Mouse (Mus musculus) forebrain, embryonic 15.5 days (tissue): ENCODE measurements around the gene Stk39. TPM values are rescaled to one million over a fixed set of nuclear protein-coding genes. Genes with fewer than 3 reads are reported as not detected.

ENCODE experiments used
- ATAC-seq: fragments of 200-750 bp; cut with Nextera tagmentation; replicated peaks from 2 replicates; pipeline ENCODE4 v1.8.0; 2017; ENCODE audit warnings: mild to moderate bottlenecking, moderate TSS enrichment, moderate library complexity
- H3K27ac ChIP-seq: fragments of 300-500 bp; sonication (generic); replicated peaks from 2 replicates; pipeline ENCODE4 v1.5.1; 2015; ENCODE audit warnings: mild to moderate bottlenecking, inconsistent platforms
- H3K27me3 ChIP-seq: fragments of 300-500 bp; sonication (generic); 2 replicates; pipeline ENCODE4 v1.6.1; 2015; ENCODE audit warnings: inconsistent platforms
- H3K36me3 ChIP-seq: fragments of 300-500 bp; sonication (generic); 2 replicates; pipeline ENCODE4 v1.6.1; 2015; ENCODE audit warnings: mild to moderate bottlenecking, inconsistent platforms
- H3K4me1 ChIP-seq: fragments of 300-500 bp; sonication (generic); 2 replicates; pipeline ENCODE4 v1.6.1; 2015; ENCODE audit warnings: inconsistent platforms
- H3K4me2 ChIP-seq: fragments of 300-500 bp; sonication (generic); replicated peaks from 2 replicates; pipeline ENCODE4 v1.6.1; 2015; ENCODE audit warnings: mild to moderate bottlenecking, inconsistent platforms
- H3K4me3 ChIP-seq: fragments of 300-500 bp; sonication (generic); 2 replicates; pipeline ENCODE4 v1.5.1; 2015; ENCODE audit warnings: mild to moderate bottlenecking, inconsistent platforms
- H3K9ac ChIP-seq: fragments of 300-500 bp; sonication (generic); replicated peaks from 2 replicates; pipeline ENCODE4 v1.6.1; 2015; ENCODE audit warnings: mild to moderate bottlenecking, inconsistent platforms
- H3K9me3 ChIP-seq: fragments of 300-500 bp; sonication (generic); 2 replicates; pipeline ENCODE4 v1.6.1; 2016; ENCODE audit warnings: inconsistent platforms
- WGBS: fragments of 180-500 bp; shearing (Covaris S2); methylation state at CpG from one replicate; pipeline ENCODE4 v1.1.7; 2015; ENCODE audit warnings: mixed read lengths; 5-methylcytosine and 5-hydroxymethylcytosine counted together
- polyA plus RNA-seq: library from polyadenylated mRNA; unstranded; fragments of >200 nt; fragmentation: Nextera tagmentation; extraction: Ambion mirVana; gene quantifications from 2 replicates; pipeline ENCODE4 v1.2.1, GENCODE M21; 2015

The Stk39 gene
- polyA plus RNA-seq, 1 experiment from 2014 or later, result 22.5 TPM

- 91% methylated on average over 4 of the region's 4 CpGs for WGBS
Measured at GRCm38 (mm10) chr2:68452379-68452778, 19.7 kb downstream of the Stk39 start.

GRCm38 (mm10) chr2:68448035-68448434, 24.0 kb downstream of the Stk39 start:
- no peak overlapping the region for H3K4me3 ChIP-seq
- H3K36me3 ChIP-seq, result no peaks in the 10 kb centered on the region
- no peaks in the 10 kb centered on the region for H3K9me3 ChIP-seq
- no peaks in the 10 kb centered on the region for H3K27me3 ChIP-seq
- no peak overlapping the region for H3K9ac ChIP-seq
- WGBS, result 93% methylated on average over 10 of the region's 10 CpGs
- H3K27ac ChIP-seq, result no peak overlapping the region
- H3K4me2 ChIP-seq, result no peak overlapping the region
- H3K4me1 ChIP-seq, result no peaks in the 10 kb centered on the region
- ATAC-seq, result no peak

More at GRCm38 (mm10) chr2:68452379-68452778, 19.7 kb downstream of the Stk39 start:
- Histone ChIP-seq H3K9me3 (no peaks in the 10 kb centered on the region), H3K4me1 (no peaks in the 10 kb centered on the region), H3K4me2 (no peak overlapping the region), H3K27me3 (no peaks in the 10 kb centered on the region), H3K36me3 (no peaks in the 10 kb centered on the region), H3K9ac (no peak overlapping the region), H3K27ac (no peak overlapping the region), H3K4me3 (no peak overlapping the region)
- ATAC-seq, result no peak

GRCm38 (mm10) chr2:68443141-68443540, 28.9 kb downstream of the Stk39 start:
- Histone ChIP-seq H3K4me3 (no peak overlapping the region), H3K4me2 (no peak overlapping the region), H3K9ac (no peak overlapping the region), H3K27ac (no peak overlapping the region), H3K36me3 (no peaks in the 10 kb centered on the region), H3K27me3 (no peaks in the 10 kb centered on the region), H3K4me1 (peaks cover 20% of the 10 kb centered on the region), H3K9me3 (no peaks in the 10 kb centered on the region)
- no peak for ATAC-seq
- 58% methylated on average over 6 of the region's 6 CpGs for WGBS

DNA sequence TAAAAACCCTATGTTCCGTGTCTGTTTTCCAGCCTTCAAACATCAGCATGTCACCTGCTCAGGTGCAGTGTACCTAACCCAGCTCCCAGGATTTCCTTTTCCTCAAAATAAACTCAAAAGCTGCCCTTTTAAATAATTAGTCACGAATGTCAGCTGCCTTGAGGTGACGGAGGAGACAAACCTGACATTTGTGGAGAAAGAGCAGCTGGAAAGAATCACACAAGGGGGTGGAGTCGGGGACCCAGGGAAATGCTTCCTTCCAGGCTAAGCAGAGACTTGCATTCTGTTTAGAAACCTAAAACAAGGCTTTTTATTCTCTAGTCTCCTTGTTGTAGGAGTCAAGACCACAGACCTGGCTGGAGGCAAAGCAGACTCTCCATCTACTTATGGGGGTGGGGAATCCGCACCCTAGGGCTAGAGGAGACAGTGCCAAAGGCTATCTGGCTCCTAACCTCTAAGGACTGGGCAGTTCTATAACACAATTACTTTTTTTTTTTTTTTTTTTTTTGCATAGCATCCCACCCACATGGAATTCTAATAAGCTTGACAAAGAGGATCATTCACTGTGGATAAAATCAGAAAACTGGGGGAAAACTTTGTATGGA, 29.9 kb downstream of the Stk39 start:
- WGBS, result 56% methylated on average over 5 of the region's 5 CpGs
- no peak overlapping the region for H3K27ac ChIP-seq

GRCm38 (mm10) chr2:68439614-68440013, 32.5 kb downstream of the Stk39 start:
- Histone ChIP-seq H3K9me3 (no peaks in the 10 kb centered on the region), H3K27ac (no peak overlapping the region), H3K36me3 (no peaks in the 10 kb centered on the region), H3K4me2 (no peak overlapping the region), H3K4me1 (peaks cover 31% of the 10 kb centered on the region), H3K27me3 (no peaks in the 10 kb centered on the region), H3K9ac (no peak overlapping the region), H3K4me3 (no peak overlapping the region)
- ATAC-seq, result no peak
- 83% methylated on average over 9 of the region's 9 CpGs for WGBS

More for the DNA sequence above, 29.9 kb downstream of the Stk39 start:
- no peak for ATAC-seq
- Histone ChIP-seq H3K4me1 (peaks cover 20% of the 10 kb centered on the region), H3K4me3 (no peak overlapping the region), H3K36me3 (no peaks in the 10 kb centered on the region), H3K27me3 (no peaks in the 10 kb centered on the region), H3K9ac (no peak overlapping the region), H3K9me3 (no peaks in the 10 kb centered on the region), H3K4me2 (no peak overlapping the region)

- no peak for ATAC-seq
- 67% methylated on average over 5 of the region's 5 CpGs for WGBS
- Histone ChIP-seq H3K4me2 (no peak overlapping the region), H3K27me3 (no peaks in the 10 kb centered on the region), H3K27ac (no peak overlapping the region), H3K4me1 (peaks cover 37% of the 10 kb centered on the region), H3K9me3 (no peaks in the 10 kb centered on the region), H3K4me3 (no peak overlapping the region), H3K36me3 (no peaks in the 10 kb centered on the region), H3K9ac (no peak overlapping the region)
Measured at GRCm38 (mm10) chr2:68437920-68438319, 34.1 kb downstream of the Stk39 start.

GRCm38 (mm10) chr2:68437216-68437615, 34.9 kb downstream of the Stk39 start:
- Histone ChIP-seq H3K9ac (no peak overlapping the region), H3K9me3 (no peaks in the 10 kb centered on the region), H3K36me3 (no peaks in the 10 kb centered on the region), H3K4me2 (no peak overlapping the region), H3K4me1 (peaks cover 35% of the 10 kb centered on the region), H3K4me3 (no peak overlapping the region), H3K27ac (no peak overlapping the region), H3K27me3 (no peaks in the 10 kb centered on the region)
- no peak for ATAC-seq
- 93% methylated on average over 7 of the region's 7 CpGs for WGBS

GRCm38 (mm10) chr2:68436305-68436704, 35.8 kb downstream of the Stk39 start:
- Histone ChIP-seq H3K9me3 (no peaks in the 10 kb centered on the region), H3K4me2 (no peak overlapping the region), H3K4me1 (peaks cover 28% of the 10 kb centered on the region), H3K4me3 (no peak overlapping the region), H3K36me3 (no peaks in the 10 kb centered on the region), H3K9ac (no peak overlapping the region), H3K27me3 (no peaks in the 10 kb centered on the region), H3K27ac (no peak overlapping the region)
- ATAC-seq, result no peak
- WGBS, result 45% methylated on average over 10 of the region's 10 CpGs

- no peaks in the 10 kb centered on the region for H3K36me3 ChIP-seq
- H3K27ac ChIP-seq, result no peak overlapping the region
- no peak overlapping the region for H3K4me3 ChIP-seq
- ATAC-seq, result no peak; the same call in 1 of the 2 replicates
- H3K27me3 ChIP-seq, result no peaks in the 10 kb centered on the region
- H3K9ac ChIP-seq, result no peak overlapping the region
- no peaks in the 10 kb centered on the region for H3K9me3 ChIP-seq
- 20% methylated on average over 15 of the region's 15 CpGs for WGBS
- peaks cover 21% of the 10 kb centered on the region for H3K4me1 ChIP-seq
- H3K4me2 ChIP-seq, result no peak overlapping the region
Measured at GRCm38 (mm10) chr2:68435494-68436255, 36.4 kb downstream of the Stk39 start.

- H3K4me1 ChIP-seq, result peaks cover 19% of the 10 kb centered on the region
- H3K4me3 ChIP-seq, result no peak overlapping the region
- WGBS, result 9% methylated on average over 4 of the region's 4 CpGs
- H3K9me3 ChIP-seq, result no peaks in the 10 kb centered on the region
- H3K27me3 ChIP-seq, result no peaks in the 10 kb centered on the region
- no peak overlapping the region for H3K4me2 ChIP-seq
- no peak for ATAC-seq
- H3K36me3 ChIP-seq, result no peaks in the 10 kb centered on the region
- H3K9ac ChIP-seq, result no peak overlapping the region
- H3K27ac ChIP-seq, result no peak overlapping the region
Measured at GRCm38 (mm10) chr2:68434997-68435396, 37.1 kb downstream of the Stk39 start.

DNA sequence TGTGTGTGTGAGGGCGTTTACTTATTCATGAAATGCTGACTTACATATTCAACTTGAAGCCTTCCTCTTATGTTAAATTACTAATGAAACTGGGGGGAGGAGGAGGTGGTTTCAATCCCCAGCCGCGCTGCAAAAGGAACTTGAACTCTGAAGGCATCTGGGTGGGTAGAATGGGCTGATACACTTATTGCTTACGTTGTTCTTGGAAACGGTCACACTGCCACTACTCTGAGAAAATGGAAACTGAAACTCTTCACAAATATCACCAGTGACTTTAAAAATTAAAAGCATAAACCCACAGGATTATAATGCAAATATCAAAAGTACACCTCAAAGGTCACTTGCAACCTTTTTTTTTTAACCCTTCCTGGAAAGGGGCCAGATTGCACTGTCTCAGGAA, 37.5 kb downstream of the Stk39 start:
- peaks cover 19% of the 10 kb centered on the region for H3K4me1 ChIP-seq
- H3K27ac ChIP-seq, result no peak overlapping the region
- H3K4me2 ChIP-seq, result no peak overlapping the region
- 27% methylated on average over 5 of the region's 5 CpGs for WGBS
- no peak overlapping the region for H3K4me3 ChIP-seq
- H3K9me3 ChIP-seq, result no peaks in the 10 kb centered on the region
- H3K36me3 ChIP-seq, result no peaks in the 10 kb centered on the region
- no peak overlapping the region for H3K9ac ChIP-seq
- no peaks in the 10 kb centered on the region for H3K27me3 ChIP-seq
- no peak for ATAC-seq

GRCm38 (mm10) chr2:68433736-68434312, 38.2 kb downstream of the Stk39 start:
- 81% methylated on average over 9 of the region's 9 CpGs for WGBS

More at GRCm38 (mm10) chr2:68433736-68434312, 38.2 kb downstream of the Stk39 start:
- H3K9ac ChIP-seq, result no peak overlapping the region
- no peak overlapping the region for H3K27ac ChIP-seq
- no peak for ATAC-seq
- no peak overlapping the region for H3K4me3 ChIP-seq
- no peaks in the 10 kb centered on the region for H3K9me3 ChIP-seq
- H3K27me3 ChIP-seq, result no peaks in the 10 kb centered on the region
- no peak overlapping the region for H3K4me2 ChIP-seq
- H3K36me3 ChIP-seq, result no peaks in the 10 kb centered on the region
- H3K4me1 ChIP-seq, result peaks cover 19% of the 10 kb centered on the region
